In the genomic region with DNA sequence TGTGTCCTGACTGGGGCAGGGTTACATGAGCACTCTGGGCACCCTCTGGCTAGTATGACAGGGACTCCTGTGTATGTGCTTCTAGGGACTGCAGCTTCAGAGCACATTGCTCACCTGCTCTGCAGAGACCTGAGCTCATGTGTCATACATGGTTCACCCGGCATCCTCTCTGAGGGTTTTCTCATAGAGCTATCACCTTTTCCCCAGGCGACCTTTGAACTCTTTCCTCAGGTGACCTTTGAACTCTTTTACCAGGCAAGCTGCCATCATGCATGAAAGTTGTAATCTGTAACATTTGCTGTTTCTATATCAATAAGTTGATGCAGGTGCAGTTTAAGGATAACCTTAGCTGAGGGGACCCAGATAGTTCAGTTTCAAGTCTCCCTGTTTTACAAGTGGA, we compare ENCODE assay signal across 16 mouse cellular contexts. TPM values are rescaled to one million over a fixed set of nuclear protein-coding genes. Genes with fewer than 3 reads are reported as not detected.
DNase-seq lines count a peak whose midpoint lies in the region; ATAC-seq lines count a peak whose summit lies in the region.
"Had no signal": no experiment of that assay in that cellular context is flagged by ENCODE, and none has a peak within 500 bp of the region (broad histone marks: within the 10 kb centered on the region; RNA-seq: fewer than 3 reads in every experiment).

No protein-coding gene starts in this region.

- H3K27ac ChIP-seq in kidney, embryonic 15.5 days: no peak overlapping the region
- no peak overlapping the region for H3K27ac ChIP-seq in midbrain, embryonic 14.5 days (replicated peaks; ENCODE audit: low read depth, low read length)
- no peak overlapping the region for H3K27ac ChIP-seq in midbrain, embryonic 15.5 days
- H3K27ac ChIP-seq: embryonic facial prominence, embryonic 12.5 days; forebrain, embryonic 15.5 days; heart, embryonic 13.5 days had no signal

- peak; percentile 19 for DNase-seq in kidney, adult 18-20 months
- no peak for DNase-seq in kidney, adult 11 months
- DNase-seq in kidney, postnatal 36 days: peak; percentile 15 to 32
- DNase-seq in midbrain, embryonic 14.5 days: no peak
- DNase-seq: adrenal gland, postnatal 14 days; cerebellum, adult 11-12 months; cerebellum, adult 9-10 months; cerebellum, postnatal 25 days; gastrocnemius, postnatal 36 days; heart, postnatal 36 days had no signal

- WGBS in kidney, embryonic 15.5 days: 54% methylated on average over 2 of the region's 2 CpGs
- WGBS in midbrain, embryonic 14.5 days: 73% methylated on average over 2 of the region's 2 CpGs
- WGBS in midbrain, embryonic 15.5 days: 56% methylated on average over 2 of the region's 2 CpGs

- no peak for ATAC-seq in kidney, embryonic 15.5 days (replicated peaks; ENCODE audit: low FRiP score)
- no peak for ATAC-seq in midbrain, embryonic 14.5 days (ENCODE audit: low FRiP score, low TSS enrichment)
- no peak for ATAC-seq in midbrain, embryonic 15.5 days (replicated peaks)
- ATAC-seq: activated CD4-positive, CD25-positive, alpha-beta regulatory T cell, adult 4 months had no signal

- no peaks in the 10 kb centered on the region for H3K36me3 ChIP-seq in kidney, embryonic 15.5 days
- no peaks in the 10 kb centered on the region for H3K36me3 ChIP-seq in midbrain, embryonic 14.5 days (ENCODE audit: control insufficient read depth, insufficient read depth, low read length)
- H3K36me3 ChIP-seq in midbrain, embryonic 15.5 days (replicated peaks): no peaks in the 10 kb centered on the region
- H3K36me3 ChIP-seq: embryonic facial prominence, embryonic 12.5 days; forebrain, embryonic 15.5 days; heart, embryonic 13.5 days had no signal

- H3K4me3 ChIP-seq in kidney, embryonic 15.5 days (replicated peaks): no peak overlapping the region
- H3K4me3 ChIP-seq in midbrain, embryonic 14.5 days (replicated peaks; ENCODE audit: low read depth, low read length): no peak overlapping the region
- no peak overlapping the region for H3K4me3 ChIP-seq in midbrain, embryonic 15.5 days
- H3K4me3 ChIP-seq: embryonic facial prominence, embryonic 12.5 days; forebrain, embryonic 15.5 days; heart, embryonic 13.5 days had no signal

- no peak overlapping the region for H3K4me2 ChIP-seq in kidney, embryonic 15.5 days
- H3K4me2 ChIP-seq in midbrain, embryonic 14.5 days (ENCODE audit: low read length): no peak overlapping the region
- no peak overlapping the region for H3K4me2 ChIP-seq in midbrain, embryonic 15.5 days
- H3K4me2 ChIP-seq: embryonic facial prominence, embryonic 12.5 days; forebrain, embryonic 15.5 days; heart, embryonic 13.5 days had no signal

- no peak overlapping the region for H3K9ac ChIP-seq in kidney, embryonic 15.5 days
- H3K9ac ChIP-seq in midbrain, embryonic 14.5 days (replicated peaks; ENCODE audit: low read length): 0 out of 2 replicates have a peak overlapping the region, but pooled peaks have one; percentile 2
- H3K9ac ChIP-seq in midbrain, embryonic 15.5 days: no peak overlapping the region
- H3K9ac ChIP-seq: embryonic facial prominence, embryonic 12.5 days; forebrain, embryonic 15.5 days; heart, embryonic 13.5 days had no signal

- no peaks in the 10 kb centered on the region for H3K9me3 ChIP-seq in kidney, embryonic 15.5 days (replicated peaks)
- H3K9me3 ChIP-seq in midbrain, embryonic 14.5 days (ENCODE audit: control insufficient read depth, low read length): no peaks in the 10 kb centered on the region
- H3K9me3 ChIP-seq in midbrain, embryonic 15.5 days: no peaks in the 10 kb centered on the region
- H3K9me3 ChIP-seq: embryonic facial prominence, embryonic 12.5 days; forebrain, embryonic 15.5 days; heart, embryonic 13.5 days had no signal

- peaks cover 54% of the 10 kb centered on the region for H3K27me3 ChIP-seq in kidney, embryonic 15.5 days
- H3K27me3 ChIP-seq in midbrain, embryonic 14.5 days (ENCODE audit: control insufficient read depth, insufficient read depth, low read length): no peaks in the 10 kb centered on the region
- no peaks in the 10 kb centered on the region for H3K27me3 ChIP-seq in midbrain, embryonic 15.5 days (replicated peaks)
- H3K27me3 ChIP-seq: embryonic facial prominence, embryonic 12.5 days; forebrain, embryonic 15.5 days had no signal

- 0 out of 2 replicates have a peak, but pooled peaks cover 2% of the 10 kb centered on the region for H3K4me1 ChIP-seq in kidney, embryonic 15.5 days
- no peaks in the 10 kb centered on the region for H3K4me1 ChIP-seq in midbrain, embryonic 14.5 days (ENCODE audit: control insufficient read depth, insufficient read depth, low read length)
- H3K4me1 ChIP-seq in midbrain, embryonic 15.5 days: peaks cover 10% of the 10 kb centered on the region
- H3K4me1 ChIP-seq: embryonic facial prominence, embryonic 12.5 days had no signal

RNA-seq across cellular contexts. Expression of a gene that starts 59.6 kb away (rescaled TPM):
- polyA plus RNA-seq in kidney, embryonic 15.5 days (2015; fragmentation: Nextera tagmentation; extraction: Ambion mirVana): 2.1 and 2.3 TPM in 2 replicates
- 1.9 and 2.7 TPM in 2 replicates for polyA plus RNA-seq in midbrain, embryonic 14.5 days (2014; fragmentation: Nextera tagmentation; extraction: Ambion mirVana)
- 2.7 and 3.1 TPM in 2 replicates for polyA plus RNA-seq in midbrain, embryonic 15.5 days (2015; fragmentation: Nextera tagmentation; extraction: Ambion mirVana)

Comparison
In these comparisons a context has a peak if more than half of its experiments do, and no peak if none do; other contexts are left out.
1. DNase-seq: peak in kidney, adult 18-20 months (single experiment) and kidney, postnatal 36 days (2 of 2); none in kidney, adult 11 months (single experiment) and midbrain, embryonic 14.5 days (single experiment).